Mouse (Mus musculus): ENCODE results near the gene A1bg. TPM values are rescaled to one million over a fixed set of nuclear protein-coding genes. Genes with fewer than 3 reads are reported as not detected.

A1bg gene
- total and polyA plus RNA-seq, 3 experiments, result not detected

DNA sequence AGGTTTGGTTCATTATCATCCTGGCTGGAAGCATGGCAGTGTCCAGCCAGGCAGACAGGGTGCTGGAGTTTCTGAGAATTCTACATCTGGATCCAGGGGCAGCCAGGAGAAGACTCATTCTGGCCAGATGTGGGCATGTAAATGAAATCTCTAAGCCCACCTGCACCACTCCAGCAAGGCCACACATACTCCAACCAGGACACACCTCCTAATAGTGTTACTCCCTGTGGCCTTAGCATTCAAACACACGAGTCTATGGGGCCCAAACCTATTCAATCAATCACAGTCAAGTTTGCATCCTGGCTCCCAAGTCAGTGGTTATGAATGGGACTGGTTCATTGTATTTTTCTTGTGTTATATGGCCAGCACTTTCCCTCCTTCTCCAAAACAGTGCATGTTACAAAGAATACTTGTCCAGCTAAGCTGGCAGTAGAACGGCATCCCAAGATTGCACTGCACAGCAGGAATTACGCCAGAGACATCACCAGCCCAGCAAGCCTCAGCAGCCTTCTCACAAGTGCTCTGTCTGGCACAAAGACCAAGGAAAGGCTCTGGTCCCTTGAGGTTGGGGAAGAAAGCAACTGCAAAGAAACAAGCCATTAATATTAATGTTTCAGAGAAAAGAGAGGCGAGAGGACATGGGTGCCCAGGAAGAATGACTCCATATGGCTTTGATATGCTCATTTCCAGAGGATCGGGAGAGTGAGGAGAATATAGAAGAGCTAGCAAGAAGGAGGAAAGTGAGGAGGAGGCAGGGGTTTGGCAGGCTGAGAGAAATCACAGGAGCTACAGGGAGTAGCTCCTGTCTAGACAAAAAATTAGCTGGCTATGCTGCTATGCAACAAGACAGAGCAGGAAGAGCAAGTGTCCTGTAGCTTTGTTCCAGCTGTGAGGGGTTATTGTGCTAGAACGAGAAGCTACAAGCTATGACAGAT is 18.8 kb downstream of the A1bg start:
- TF ChIP-seq NRF1 (IDR thresholded peaks at IDR 0.05; ENCODE audit: low read depth, low read length), result no peak
- TF ChIP-seq IRF4 (IDR thresholded peaks at IDR 0.05; ENCODE audit: low read depth, low read length), result no peak
- no peak for TF ChIP-seq MXI1 (IDR thresholded peaks at IDR 0.05; ENCODE audit: low read depth, low read length)
- TF ChIP-seq ZMIZ1 (IDR thresholded peaks at IDR 0.05; ENCODE audit: low read depth, low read length), result no peak
- TF ChIP-seq GABPA (IDR thresholded peaks at IDR 0.05; ENCODE audit: insufficient replicate concordance, low read depth, low read length), result no peak
- TF ChIP-seq TCF12 (IDR thresholded peaks at IDR 0.05; ENCODE audit: low read depth, low read length), result no peak
- no peak for TF ChIP-seq RAD21 (IDR thresholded peaks at IDR 0.05; ENCODE audit: low read depth, low read length)
- no peak for TF ChIP-seq SMC3 (IDR thresholded peaks at IDR 0.05; ENCODE audit: low read depth, low read length)
- TF ChIP-seq KAT2A (IDR thresholded peaks at IDR 0.05; ENCODE audit: insufficient replicate concordance, low read length), result no peak
- TF ChIP-seq ELF1 (IDR thresholded peaks at IDR 0.05; ENCODE audit: low read depth, low read length), result no peak
- TF ChIP-seq USF1 (IDR thresholded peaks at IDR 0.05; ENCODE audit: low read depth, low read length), result no peak
- no peak for TF ChIP-seq ZKSCAN1 (IDR thresholded peaks at IDR 0.05; ENCODE audit: borderline replicate concordance, low read depth, low read length)
- TF ChIP-seq MAFK (IDR thresholded peaks at IDR 0.05; ENCODE audit: insufficient replicate concordance, low read length), result no peak
- no peak for TF ChIP-seq JUN (IDR thresholded peaks at IDR 0.05; ENCODE audit: insufficient read depth, low read depth, low read length)
- no peak for TF ChIP-seq USF2 (conservative IDR thresholded peaks at IDR 0.05; ENCODE audit: low read depth, low read length)

DNA sequence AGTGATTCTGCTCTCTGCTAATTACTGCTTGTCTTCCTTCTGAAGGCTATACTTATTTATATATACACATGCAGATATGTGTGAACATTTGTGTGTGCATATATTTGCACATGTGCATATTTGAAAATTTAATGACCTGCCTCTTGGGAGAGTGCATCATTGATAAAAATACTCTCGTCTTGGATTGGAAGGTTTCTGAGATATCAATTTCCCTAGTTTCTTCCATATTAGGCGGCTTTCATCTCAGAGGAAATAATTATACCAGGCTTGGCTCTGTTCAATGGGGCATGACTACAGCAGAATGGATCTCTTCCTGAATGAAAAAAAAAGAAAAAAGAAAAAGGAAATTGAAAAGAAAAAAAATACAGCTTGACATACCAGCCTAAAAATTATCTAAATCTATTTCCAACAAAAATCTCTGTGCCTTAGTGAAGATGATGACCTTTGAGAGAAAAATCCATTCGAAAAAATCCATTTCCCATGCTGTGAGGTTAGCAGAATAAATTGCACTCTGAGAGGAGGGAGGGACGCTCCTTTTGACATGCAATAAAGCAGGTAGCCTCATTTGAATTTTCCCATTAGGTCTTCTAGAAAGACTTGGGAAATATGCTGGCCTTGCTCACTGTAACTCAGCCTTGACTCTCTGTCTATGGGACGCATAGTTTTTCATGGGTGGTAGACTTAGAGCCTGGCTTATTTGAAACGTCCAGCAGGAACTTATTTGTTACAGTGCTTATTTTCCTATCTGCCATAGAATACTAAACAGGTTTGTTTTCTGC is 24.4 kb downstream of the A1bg start:
- Histone ChIP-seq H3K9me3 (replicated peaks; ENCODE audit: low read length) (no peaks in the 10 kb centered on the region), H3K4me3 (replicated peaks in 1 of 3; ENCODE audit: low read depth in 2 of 3, low read length in 2 of 3, poor library complexity in 1 of 3) (no peak overlapping the region), H3K27ac (ENCODE audit: insufficient read depth, low read depth) (no peak overlapping the region), H3K36me3 (replicated peaks in 1 of 2; ENCODE audit: control insufficient read depth in 1 of 2, insufficient read depth in 1 of 2, low read length in 1 of 2) (no peaks in the 10 kb centered on the region), H3K4me2 (ENCODE audit: insufficient read depth, low read depth, poor library complexity, severe bottlenecking) (no peak overlapping the region), H3K27me3 (replicated peaks) (no peaks in the 10 kb centered on the region), H3K79me2 (replicated peaks; ENCODE audit: control insufficient read depth, extremely low read depth, insufficient read depth, poor library complexity, severe bottlenecking) (no peaks in the 10 kb centered on the region), H3K9ac (ENCODE audit: insufficient read depth, low read depth) (no peak overlapping the region), H3K4me1 (ENCODE audit: control insufficient read depth in 1 of 2, insufficient read depth in 2 of 2) (no peaks in the 10 kb centered on the region)
- in situ Hi-C loops (cut with MboI; ENCODE audit: low pct_ligation_motif_present, low pct_unique_long_range_greater_than_20kb, low sequenced_read_pairs) (no loop called here), dilution Hi-C loops (cut with MboI; ENCODE audit: extremely low pct_ligation_motif_present, extremely low pct_unique_long_range_greater_than_20kb, low sequenced_read_pairs) (no loop called here)
- DNase-seq (ENCODE audit: extremely low read depth), result no peak
- TF ChIP-seq MYC (IDR thresholded peaks at IDR 0.05; ENCODE audit: low read depth, low read length), result no peak
- no peak for TF ChIP-seq ETS1 (conservative IDR thresholded peaks at IDR 0.05; ENCODE audit: low read depth, low read length)
- no peak for TF ChIP-seq CTCF (conservative IDR thresholded peaks at IDR 0.05 in 1 of 2, IDR thresholded peaks at IDR 0.05 in 1 of 2; ENCODE audit: low read depth in 2 of 2, low read length in 2 of 2)
- TF ChIP-seq PAX5 (IDR thresholded peaks at IDR 0.05; ENCODE audit: low read length), result no peak
- TF ChIP-seq BHLHE40 (IDR thresholded peaks at IDR 0.05; ENCODE audit: low read depth, low read length), result no peak
- no peak for TF ChIP-seq JUND (conservative IDR thresholded peaks at IDR 0.05; ENCODE audit: low read depth, low read length)
- no peak for TF ChIP-seq EP300 (IDR thresholded peaks at IDR 0.05; ENCODE audit: low read length)
- no peak for TF ChIP-seq MAX (IDR thresholded peaks at IDR 0.05; ENCODE audit: low read length)
- no peak for TF ChIP-seq IRF4 (IDR thresholded peaks at IDR 0.05; ENCODE audit: low read depth, low read length)
- TF ChIP-seq E2F4 (IDR thresholded peaks at IDR 0.05; ENCODE audit: insufficient replicate concordance, low read depth, low read length), result no peak
- TF ChIP-seq CHD1 (IDR thresholded peaks at IDR 0.05; ENCODE audit: low read depth, low read length), result no peak
- no peak for TF ChIP-seq HCFC1 (IDR thresholded peaks at IDR 0.05; ENCODE audit: low read depth, low read length)

More for the DNA sequence above, 18.8 kb downstream of the A1bg start:
- Histone ChIP-seq H3K36me3 (replicated peaks in 1 of 2; ENCODE audit: control insufficient read depth in 1 of 2, insufficient read depth in 1 of 2, low read length in 1 of 2) (no peaks in the 10 kb centered on the region), H3K9ac (ENCODE audit: insufficient read depth, low read depth) (no peak overlapping the region), H3K27ac (ENCODE audit: insufficient read depth, low read depth) (no peak overlapping the region), H3K4me2 (ENCODE audit: insufficient read depth, low read depth, poor library complexity, severe bottlenecking) (no peak overlapping the region), H3K79me2 (replicated peaks; ENCODE audit: control insufficient read depth, extremely low read depth, insufficient read depth, poor library complexity, severe bottlenecking) (no peaks in the 10 kb centered on the region), H3K4me1 (ENCODE audit: control insufficient read depth in 1 of 2, insufficient read depth in 2 of 2) (peaks cover 0 to 5% of the 10 kb centered on the region in 2 experiments; a peak in 1 of 4 replicates), H3K4me3 (replicated peaks in 1 of 3; ENCODE audit: low read depth in 2 of 3, low read length in 2 of 3, poor library complexity in 1 of 3) (no peak overlapping the region), H3K9me3 (replicated peaks; ENCODE audit: low read length) (no peaks in the 10 kb centered on the region), H3K27me3 (replicated peaks) (no peaks in the 10 kb centered on the region)
- in situ Hi-C loops (cut with MboI; ENCODE audit: low pct_ligation_motif_present, low pct_unique_long_range_greater_than_20kb, low sequenced_read_pairs) (no loop called here), dilution Hi-C loops (cut with MboI; ENCODE audit: extremely low pct_ligation_motif_present, extremely low pct_unique_long_range_greater_than_20kb, low sequenced_read_pairs) (no loop called here)
- no peak for DNase-seq (ENCODE audit: extremely low read depth)
